Mouse (Mus musculus) CH12.LX (cell line): ENCODE results near the gene Coq2. TPM values are rescaled to one million over a fixed set of nuclear protein-coding genes. Genes with fewer than 3 reads are reported as not detected.
A peak's percentile ranks its signal among the peaks of the same experiment; 100 is the strongest.

ENCODE experiments used
- DNase-seq: peaks from one replicate; pipeline ENCODE4 v3.0.0-alpha.2; 2013; ENCODE audit errors: extremely low read depth
- H3K27ac ChIP-seq: 2 replicates; pipeline ENCODE4 v1.5.1; 2012; ENCODE audit warnings: low read depth, mild to moderate bottlenecking, control low read depth, moderate library complexity; ENCODE audit not compliant: insufficient read depth
- H3K27me3 ChIP-seq: replicated peaks from 2 replicates; pipeline ENCODE3; 2012; ENCODE audit warnings: inconsistent platforms
- H3K36me3 ChIP-seq, 2 experiments: replicated peaks in 1 of 2; 2 replicates each; pipeline versions ENCODE3 to v1.6.1; 2012; ENCODE audit warnings: inconsistent platforms in 1 of 2, low read length in 1 of 2, mild to moderate bottlenecking in 1 of 2, mixed read lengths in 1 of 2, moderate library complexity in 1 of 2; ENCODE audit not compliant: control insufficient read depth in 1 of 2, insufficient read depth in 1 of 2
- H3K4me1 ChIP-seq, 2 experiments: 2 replicates each; pipeline ENCODE4 v1.6.1; 2012; ENCODE audit warnings: inconsistent platforms in 1 of 2, moderate library complexity in 1 of 2; ENCODE audit not compliant: insufficient read depth in 2 of 2, control insufficient read depth in 1 of 2
- H3K4me2 ChIP-seq: 2 replicates; pipeline ENCODE4 v1.6.1; 2012; ENCODE audit warnings: low read depth, mild to moderate bottlenecking, control low read depth; ENCODE audit not compliant: poor library complexity, insufficient read depth, severe bottlenecking
- H3K4me3 ChIP-seq, 3 experiments: fragments of 150-350 bp in 1 of 3; sonication (generic) in 1 of 3; replicated peaks in 1 of 3; 2 replicates each; pipeline versions ENCODE3 to v1.5.1; 2011 to 2012; ENCODE audit warnings: low read depth in 2 of 3, low read length in 2 of 3, mild to moderate bottlenecking in 2 of 3, moderate library complexity in 2 of 3, control low read depth in 1 of 3, improper control_type of control experiment in 1 of 3, inconsistent platforms in 1 of 3, mixed read lengths in 1 of 3; ENCODE audit not compliant: poor library complexity in 1 of 3
- H3K79me2 ChIP-seq: replicated peaks from 2 replicates; pipeline ENCODE4 v1.6.1; 2012; ENCODE audit warnings: mild to moderate bottlenecking, moderate library complexity; ENCODE audit not compliant: control insufficient read depth, poor library complexity, insufficient read depth, severe bottlenecking; ENCODE audit errors: extremely low read depth
- H3K9ac ChIP-seq: 2 replicates; pipeline ENCODE4 v1.6.1; 2012; ENCODE audit warnings: low read depth, mild to moderate bottlenecking, control low read depth, moderate library complexity; ENCODE audit not compliant: insufficient read depth
- H3K9me3 ChIP-seq: replicated peaks from 2 replicates; pipeline ENCODE3; 2012; ENCODE audit warnings: low read length, inconsistent platforms, mixed read lengths
- BHLHE40 ChIP-seq: IDR thresholded peaks from 2 replicates; pipeline ENCODE4 v1.6.1; 2011; ENCODE audit warnings: mild to moderate bottlenecking, low read depth, low read length, improper control_type of control experiment
- CHD1 ChIP-seq: IDR thresholded peaks from 2 replicates; pipeline ENCODE4 v1.6.1; 2012; ENCODE audit warnings: low read depth, low read length, improper control_type of control experiment, inconsistent platforms
- CHD2 ChIP-seq: IDR thresholded peaks from 2 replicates; pipeline ENCODE4 v1.6.1; 2011; ENCODE audit warnings: low read length, improper control_type of control experiment
- CTCF ChIP-seq, 2 experiments: IDR thresholded peaks in 1 of 2; conservative IDR thresholded peaks in 1 of 2; 2 replicates each; pipeline ENCODE4 v1.5.1; 2011 to 2012; ENCODE audit warnings: low read depth in 2 of 2, low read length in 2 of 2, improper control_type of control experiment in 1 of 2, inconsistent platforms in 1 of 2, mild to moderate bottlenecking in 1 of 2, moderate library complexity in 1 of 2
- E2F4 ChIP-seq: IDR thresholded peaks from 2 replicates; pipeline ENCODE4 v1.6.1; 2011; ENCODE audit warnings: low read depth, low read length, improper control_type of control experiment; ENCODE audit not compliant: insufficient replicate concordance
- ELF1 ChIP-seq: IDR thresholded peaks from 2 replicates; pipeline ENCODE4 v1.6.1; 2014; ENCODE audit warnings: low read depth, mild to moderate bottlenecking, inconsistent platforms, low read length, improper control_type of control experiment
- EP300 ChIP-seq: IDR thresholded peaks from 2 replicates; pipeline ENCODE4 v1.6.1; 2011; ENCODE audit warnings: low read length, improper control_type of control experiment
- ETS1 ChIP-seq: conservative IDR thresholded peaks from 2 replicates; pipeline ENCODE4 v1.6.1; 2012; ENCODE audit warnings: low read depth, mild to moderate bottlenecking, inconsistent platforms, low read length, improper control_type of control experiment, moderate library complexity
- GABPA ChIP-seq: IDR thresholded peaks from 2 replicates; pipeline ENCODE4 v1.6.1; 2012; ENCODE audit warnings: low read depth, low read length, improper control_type of control experiment, inconsistent platforms; ENCODE audit not compliant: insufficient replicate concordance
- HCFC1 ChIP-seq: IDR thresholded peaks from 2 replicates; pipeline ENCODE4 v1.6.1; 2012; ENCODE audit warnings: low read depth, mild to moderate bottlenecking, inconsistent platforms, low read length, improper control_type of control experiment
- IRF4 ChIP-seq: IDR thresholded peaks from 2 replicates; pipeline ENCODE4 v1.6.1; 2014; ENCODE audit warnings: low read depth, mild to moderate bottlenecking, inconsistent platforms, low read length, improper control_type of control experiment
- JUN ChIP-seq: IDR thresholded peaks from 2 replicates; pipeline ENCODE4 v1.6.1; 2011; ENCODE audit warnings: low read depth, mild to moderate bottlenecking, low read length, improper control_type of control experiment, moderate library complexity; ENCODE audit not compliant: insufficient read depth
- JUND ChIP-seq: conservative IDR thresholded peaks from 2 replicates; pipeline ENCODE4 v1.6.1; 2011; ENCODE audit warnings: low read depth, low read length, improper control_type of control experiment
- KAT2A ChIP-seq: IDR thresholded peaks from 2 replicates; pipeline ENCODE4 v1.6.1; 2012; ENCODE audit warnings: low read length, improper control_type of control experiment, inconsistent platforms; ENCODE audit not compliant: insufficient replicate concordance
- MAFK ChIP-seq: IDR thresholded peaks from 2 replicates; pipeline ENCODE4 v1.6.1; 2011; ENCODE audit warnings: low read length, improper control_type of control experiment; ENCODE audit not compliant: insufficient replicate concordance
- MAX ChIP-seq: IDR thresholded peaks from 2 replicates; pipeline ENCODE4 v1.6.1; 2011; ENCODE audit warnings: low read length, improper control_type of control experiment
- MAZ ChIP-seq: IDR thresholded peaks from 2 replicates; pipeline ENCODE4 v1.6.1; 2012; ENCODE audit warnings: low read depth, mild to moderate bottlenecking, inconsistent platforms, low read length, improper control_type of control experiment, moderate library complexity
- MEF2A ChIP-seq: IDR thresholded peaks from 2 replicates; pipeline ENCODE4 v1.6.1; 2014; ENCODE audit warnings: low read depth, mild to moderate bottlenecking, inconsistent platforms, low read length, improper control_type of control experiment, borderline replicate concordance
- MXI1 ChIP-seq: IDR thresholded peaks from 2 replicates; pipeline ENCODE4 v1.6.1; 2011; ENCODE audit warnings: mild to moderate bottlenecking, low read depth, low read length, improper control_type of control experiment
- MYC ChIP-seq: IDR thresholded peaks from 2 replicates; pipeline ENCODE4 v1.6.1; 2011; ENCODE audit warnings: low read depth, mild to moderate bottlenecking, improper control_type of control experiment, low read length
- NELFE ChIP-seq: IDR thresholded peaks from 2 replicates; pipeline ENCODE4 v1.6.1; 2011; ENCODE audit warnings: low read depth, low read length, improper control_type of control experiment
- NRF1 ChIP-seq: IDR thresholded peaks from 2 replicates; pipeline ENCODE4 v1.6.1; 2014; ENCODE audit warnings: low read depth, mild to moderate bottlenecking, inconsistent platforms, low read length, improper control_type of control experiment, moderate library complexity
- PAX5 ChIP-seq: IDR thresholded peaks from 2 replicates; pipeline ENCODE4 v1.6.1; 2012; ENCODE audit warnings: low read length, inconsistent platforms, mixed read lengths
- POLR2A ChIP-seq: IDR thresholded peaks from 2 replicates; pipeline ENCODE4 v1.6.1; 2011; ENCODE audit warnings: low read depth, mild to moderate bottlenecking, improper control_type of control experiment, low read length
- POLR2AphosphoS2 ChIP-seq: IDR thresholded peaks from 2 replicates; pipeline ENCODE4 v1.6.1; 2011; ENCODE audit warnings: low read depth, low read length, improper control_type of control experiment
- RAD21 ChIP-seq: IDR thresholded peaks from 2 replicates; pipeline ENCODE4 v1.6.1; 2011; ENCODE audit warnings: low read depth, mild to moderate bottlenecking, low read length, improper control_type of control experiment, moderate library complexity
- RCOR1 ChIP-seq: conservative IDR thresholded peaks from 2 replicates; pipeline ENCODE4 v1.6.1; 2012; ENCODE audit warnings: low read depth, mild to moderate bottlenecking, inconsistent platforms, low read length, improper control_type of control experiment
- SIN3A ChIP-seq: IDR thresholded peaks from 2 replicates; pipeline ENCODE4 v1.6.1; 2012; ENCODE audit warnings: low read length, improper control_type of control experiment, inconsistent platforms
- SMC3 ChIP-seq: IDR thresholded peaks from 2 replicates; pipeline ENCODE4 v1.6.1; 2011; ENCODE audit warnings: low read depth, low read length, improper control_type of control experiment
- TBP ChIP-seq: conservative IDR thresholded peaks from 2 replicates; pipeline ENCODE4 v1.6.1; 2011; ENCODE audit warnings: low read depth, low read length, improper control_type of control experiment
- TCF12 ChIP-seq: IDR thresholded peaks from 2 replicates; pipeline ENCODE4 v1.6.1; 2014; ENCODE audit warnings: low read depth, mild to moderate bottlenecking, inconsistent platforms, low read length, improper control_type of control experiment
- UBTF ChIP-seq: IDR thresholded peaks from 2 replicates; pipeline ENCODE4 v1.6.1; 2012; ENCODE audit warnings: low read depth, mild to moderate bottlenecking, inconsistent platforms, low read length, improper control_type of control experiment, moderate library complexity
- USF1 ChIP-seq: IDR thresholded peaks from 2 replicates; pipeline ENCODE4 v1.6.1; 2014; ENCODE audit warnings: low read depth, mild to moderate bottlenecking, inconsistent platforms, low read length, improper control_type of control experiment
- USF2 ChIP-seq: conservative IDR thresholded peaks from 2 replicates; pipeline ENCODE4 v1.6.1; 2011; ENCODE audit warnings: low read depth, low read length, improper control_type of control experiment
- ZC3H11A ChIP-seq: IDR thresholded peaks from 2 replicates; pipeline ENCODE4 v1.6.1; 2012; ENCODE audit warnings: low read depth, mild to moderate bottlenecking, inconsistent platforms, low read length, improper control_type of control experiment
- ZKSCAN1 ChIP-seq: IDR thresholded peaks from 2 replicates; pipeline ENCODE4 v1.6.1; 2012; ENCODE audit warnings: low read depth, inconsistent platforms, low read length, improper control_type of control experiment, borderline replicate concordance
- ZMIZ1 ChIP-seq: IDR thresholded peaks from 2 replicates; pipeline ENCODE4 v1.6.1; 2012; ENCODE audit warnings: low read depth, mild to moderate bottlenecking, inconsistent platforms, low read length, improper control_type of control experiment
- ZNF384 ChIP-seq: IDR thresholded peaks from 2 replicates; pipeline ENCODE4 v1.6.1; 2012; ENCODE audit warnings: low read depth, low read length, improper control_type of control experiment, inconsistent platforms
- dilution Hi-C: fragments of 300-500 bp; cut with MboI; formaldehyde crosslinking; loops from 2 replicates; pipeline ENCODE4 v1.14.3; 2020; ENCODE audit warnings: low sequenced_read_pairs; ENCODE audit not compliant: extremely low pct_unique_long_range_greater_than_20kb, extremely low pct_ligation_motif_present
- in situ Hi-C: fragments of 300-500 bp; cut with MboI; formaldehyde crosslinking; loops from 3 replicates; pipeline ENCODE4 v1.14.3; 2019; ENCODE audit warnings: low sequenced_read_pairs, low pct_ligation_motif_present, low pct_unique_long_range_greater_than_20kb, mixed read lengths
- polyA plus RNA-seq: library from polyadenylated mRNA; unstranded; fragments of >175 nt; gene quantifications from 2 replicates; pipeline ENCODE4 v1.2.1, GENCODE M21; 2012; ENCODE audit warnings: low read depth; ENCODE audit not compliant: insufficient read length
- total RNA-seq, 2 experiments: library from RNA; depleted of rRNA; stranded (reverse); fragments of 300-350 nt in 1 of 2; fragments of >200 nt in 1 of 2; gene quantifications; 2 replicates each; pipeline ENCODE4 v1.2.3; 2012 to 2014

Coq2 gene
- total and polyA plus RNA-seq, 3 experiments = 49.1 to 56.5 (median 50.1) TPM

- Histone ChIP-seq H3K27me3 (no peaks in the 10 kb centered on the region), H3K4me3 (peak overlapping the region in 2 of 3 experiments; percentile 12 to 23), H3K9ac (peak overlapping the region; percentile 28), H3K36me3 (no peaks in the 10 kb centered on the region), H3K27ac (peak overlapping the region; percentile 97), H3K4me1 (peaks cover 30 to 56% of the 10 kb centered on the region in 2 experiments), H3K9me3 (no peaks in the 10 kb centered on the region)
- in situ Hi-C loops (no loop called here), dilution Hi-C loops (no loop called here)
- TF ChIP-seq MYC (peak; percentile 46; the same call in 1 of the 2 replicates), CHD2 (peak; percentile 59; the same call in 1 of the 2 replicates), CHD1 (0 out of 2 replicates have a peak, but pooled peaks have one; percentile 25), MAFK (peak; percentile 66; the same call in 1 of the 2 replicates), TCF12 (peak; percentile 82), RAD21 (no peak; the same call in none of the 2 replicates), SIN3A (peak; percentile 95; the same call in 1 of the 2 replicates), MEF2A (peak; percentile 60; the same call in 1 of the 2 replicates), MAX (peak; percentile 55; the same call in 1 of the 2 replicates), HCFC1 (peak; percentile 34), ZKSCAN1 (no peak), TBP (0 out of 2 replicates have a peak, but pooled peaks have one; percentile 19), JUN (no peak), ZC3H11A (no peak), ZNF384 (peak; percentile 77), MAZ (peak; percentile 80; the same call in 1 of the 2 replicates), RCOR1 (peak; percentile 78), BHLHE40 (peak; percentile 79; the same call in 1 of the 2 replicates), EP300 (peak; percentile 86), IRF4 (peak; percentile 79), JUND (no peak), MXI1 (peak; percentile 51), KAT2A (no peak), UBTF (no peak), POLR2AphosphoS2 (no peak), ETS1 (peak; percentile 95), ELF1 (peak; percentile 84), SMC3 (peak; percentile 12; the same call in 1 of the 2 replicates), E2F4 (no peak), CTCF (conservative IDR thresholded peaks at IDR 0.05 in 1 of 2, IDR thresholded peaks at IDR 0.05 in 1 of 2; ENCODE audit: low read depth in 2 of 2, low read length in 2 of 2) (no peak), NELFE (no peak), NRF1 (no peak), GABPA (no peak), USF2 (no peak), ZMIZ1 (no peak), USF1 (no peak), POLR2A (no peak), PAX5 (no peak)
- TF ChIP-seq, all 38 proteins: peak for 20
- Histone ChIP-seq H3K4me2 (peak overlapping the region; percentile 75), H3K79me2 (no peaks in the 10 kb centered on the region)
- DNase-seq = peak; percentile 84
Observed at GRCm38 (mm10) chr5:100621876-100622508, 52.9 kb downstream of the Coq2 start.
